Mouse (Mus musculus): ENCODE measurements at regions not wholly inside any gene's neighbourhood (a gene's known extent, or its start where the extent isn't known, plus 50 kb on each side); places are given as distances from the start of the nearest gene placed in this dataset.

DNA sequence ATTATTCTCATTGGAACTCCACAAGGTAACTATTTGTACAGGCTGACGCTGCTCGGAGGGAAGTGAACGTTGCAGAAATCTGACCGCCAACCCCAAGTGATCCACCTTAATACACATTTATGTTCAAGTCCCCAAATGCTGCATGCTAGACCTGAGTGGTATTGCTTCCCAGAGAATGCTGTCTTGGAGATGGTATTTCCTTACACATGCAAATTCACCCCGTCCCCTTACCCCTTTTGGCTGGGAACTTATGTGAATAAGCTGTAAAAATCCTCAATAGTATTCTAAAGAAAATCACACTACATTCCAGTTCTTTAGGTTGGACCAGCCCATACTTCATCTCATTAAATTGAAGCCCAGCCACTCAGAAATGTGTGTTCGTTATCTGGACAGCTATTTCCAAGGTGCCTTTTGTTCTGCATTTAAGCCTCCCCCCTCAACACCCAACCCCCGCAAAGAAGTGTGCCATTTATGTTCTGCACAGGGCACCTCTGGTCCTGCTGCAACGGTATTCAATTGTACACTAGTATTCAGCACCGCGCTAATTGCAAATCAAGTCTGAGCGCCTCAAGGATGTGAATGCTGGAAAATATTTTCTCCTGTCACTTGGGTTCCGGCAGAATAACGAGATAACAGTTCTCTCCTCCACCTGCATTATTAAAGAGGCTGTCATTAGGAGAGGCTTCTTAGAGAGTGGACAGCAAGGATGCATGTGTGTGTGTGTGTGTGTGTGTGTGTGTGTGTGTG, 278.0 kb upstream of the Tas2r119 start:
- Histone ChIP-seq H3K36me3 (ENCODE audit: control insufficient read depth, insufficient read depth, low read length) (no peaks in the 10 kb centered on the region), H3K4me2 (ENCODE audit: low read length) (no peak overlapping the region), H3K4me3 (ENCODE audit: control insufficient read depth in 1 of 2, insufficient read depth in 1 of 2, low read depth in 1 of 2, low read length in 2 of 2) (no peak overlapping the region), H3K27me3 (ENCODE audit: control insufficient read depth, insufficient read depth, low read length) (no peaks in the 10 kb centered on the region), H3K9me3 (ENCODE audit: control insufficient read depth, low read length) (no peaks in the 10 kb centered on the region), H3K9ac (ENCODE audit: low read length) (no peak overlapping the region), H3K27ac (replicated peaks in 1 of 2; ENCODE audit: control insufficient read depth in 1 of 2, insufficient read depth in 1 of 2, low read depth in 2 of 2, low read length in 2 of 2) (no peak overlapping the region), H3K4me1 (ENCODE audit: control insufficient read depth in 2 of 2, insufficient read depth in 2 of 2, low read length in 2 of 2) (no peaks in the 10 kb centered on the region)
- no peak for ATAC-seq (ENCODE audit: insufficient number of reproducible peaks, insufficient read depth, low FRiP score, low read depth)
- WGBS, result 63% methylated on average over 13 of the region's 13 CpGs

DNA sequence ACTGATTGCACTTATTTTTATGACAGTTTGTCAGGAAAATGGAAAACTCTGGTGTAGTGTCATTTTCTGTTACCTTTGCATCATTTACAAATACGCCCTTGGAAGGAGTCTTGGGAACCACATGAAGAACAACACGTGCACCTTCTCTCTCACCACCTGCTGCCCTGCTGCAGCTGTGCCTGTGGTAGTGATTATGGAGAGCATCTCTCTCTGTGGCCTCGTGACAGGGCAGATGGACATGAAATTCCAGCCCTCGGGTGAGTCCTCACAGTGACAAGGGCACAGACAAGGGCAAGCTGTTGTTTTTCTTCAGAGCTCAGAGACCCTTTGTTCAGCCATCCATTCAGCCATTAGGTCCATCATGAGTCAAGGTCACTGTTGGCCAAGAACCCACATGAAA, 276.8 kb upstream of the Tas2r119 start:
- no peak overlapping the region for H3K9ac ChIP-seq (ENCODE audit: low read length)
- H3K9me3 ChIP-seq (ENCODE audit: control insufficient read depth, low read length), result no peaks in the 10 kb centered on the region
- H3K27ac ChIP-seq (replicated peaks in 1 of 2; ENCODE audit: control insufficient read depth in 1 of 2, insufficient read depth in 1 of 2, low read depth in 2 of 2, low read length in 2 of 2), result no peak overlapping the region
- H3K36me3 ChIP-seq (ENCODE audit: control insufficient read depth, insufficient read depth, low read length), result no peaks in the 10 kb centered on the region
- H3K4me3 ChIP-seq (ENCODE audit: control insufficient read depth in 1 of 2, insufficient read depth in 1 of 2, low read depth in 1 of 2, low read length in 2 of 2), result no peak overlapping the region
- ATAC-seq (ENCODE audit: insufficient number of reproducible peaks, insufficient read depth, low FRiP score, low read depth), result no peak
- WGBS, result 54% methylated on average over 4 of the region's 4 CpGs
- no peaks in the 10 kb centered on the region for H3K27me3 ChIP-seq (ENCODE audit: control insufficient read depth, insufficient read depth, low read length)
- H3K4me1 ChIP-seq (ENCODE audit: control insufficient read depth in 2 of 2, insufficient read depth in 2 of 2, low read length in 2 of 2), result no peaks in the 10 kb centered on the region
- no peak overlapping the region for H3K4me2 ChIP-seq (ENCODE audit: low read length)

DNA sequence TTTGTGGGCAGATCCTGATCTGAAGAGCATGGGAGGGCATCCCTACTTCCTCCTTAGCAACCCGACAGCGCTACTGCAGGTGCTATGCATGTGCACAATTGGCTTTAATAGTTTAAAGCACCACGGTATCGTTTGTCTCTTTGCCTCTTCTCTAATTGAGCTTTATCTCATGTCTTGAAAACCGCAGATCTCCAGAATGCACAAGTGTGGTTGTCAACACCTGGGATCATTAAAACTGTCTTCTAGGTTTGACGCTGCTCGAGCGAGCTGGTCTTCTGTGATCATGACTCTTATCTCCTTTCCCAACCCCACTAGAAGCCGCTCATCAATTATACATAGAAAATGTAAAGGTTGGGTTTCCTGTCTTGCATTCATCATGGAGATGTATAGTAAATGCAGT, 268.7 kb upstream of the Tas2r119 start:
- Histone ChIP-seq H3K4me2 (ENCODE audit: low read length) (no peak overlapping the region), H3K9me3 (ENCODE audit: control insufficient read depth, low read length) (no peaks in the 10 kb centered on the region), H3K27me3 (ENCODE audit: control insufficient read depth, insufficient read depth, low read length) (no peaks in the 10 kb centered on the region), H3K4me1 (ENCODE audit: control insufficient read depth in 2 of 2, insufficient read depth in 2 of 2, low read length in 2 of 2) (no peaks in the 10 kb centered on the region), H3K4me3 (ENCODE audit: control insufficient read depth in 1 of 2, insufficient read depth in 1 of 2, low read depth in 1 of 2, low read length in 2 of 2) (no peak overlapping the region), H3K9ac (ENCODE audit: low read length) (no peak overlapping the region), H3K27ac (replicated peaks in 1 of 2; ENCODE audit: control insufficient read depth in 1 of 2, insufficient read depth in 1 of 2, low read depth in 2 of 2, low read length in 2 of 2) (no peak overlapping the region), H3K36me3 (ENCODE audit: control insufficient read depth, insufficient read depth, low read length) (no peaks in the 10 kb centered on the region)
- ATAC-seq (ENCODE audit: insufficient number of reproducible peaks, insufficient read depth, low FRiP score, low read depth), result no peak
- WGBS, result 59% methylated on average over 9 of the region's 9 CpGs

DNA sequence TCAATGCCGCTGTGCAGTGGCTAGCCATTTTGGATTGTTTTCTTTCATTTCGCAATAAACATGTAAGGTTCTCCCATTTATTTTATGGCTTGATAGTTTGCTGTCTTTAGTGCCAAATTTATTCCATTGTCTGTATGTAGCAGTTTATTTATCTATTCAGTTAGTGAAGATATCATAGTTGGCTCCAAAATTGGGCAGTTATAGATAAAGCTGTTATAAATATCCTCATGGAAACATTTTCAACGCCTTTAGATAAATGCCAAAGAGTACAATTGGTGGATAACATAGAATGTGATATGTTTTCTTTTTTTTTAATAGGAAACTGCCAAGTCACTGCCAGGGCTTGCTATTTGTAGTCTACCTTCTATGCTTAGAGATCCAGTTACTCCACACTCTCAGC, 265.1 kb upstream of the Tas2r119 start:
- Histone ChIP-seq H3K9me3 (ENCODE audit: control insufficient read depth, low read length) (no peaks in the 10 kb centered on the region), H3K4me3 (ENCODE audit: control insufficient read depth in 1 of 2, insufficient read depth in 1 of 2, low read depth in 1 of 2, low read length in 2 of 2) (no peak overlapping the region), H3K36me3 (ENCODE audit: control insufficient read depth, insufficient read depth, low read length) (no peaks in the 10 kb centered on the region), H3K27ac (replicated peaks in 1 of 2; ENCODE audit: control insufficient read depth in 1 of 2, insufficient read depth in 1 of 2, low read depth in 2 of 2, low read length in 2 of 2) (no peak overlapping the region), H3K4me1 (ENCODE audit: control insufficient read depth in 2 of 2, insufficient read depth in 2 of 2, low read length in 2 of 2) (no peaks in the 10 kb centered on the region), H3K9ac (ENCODE audit: low read length) (no peak overlapping the region), H3K4me2 (ENCODE audit: low read length) (no peak overlapping the region), H3K27me3 (ENCODE audit: control insufficient read depth, insufficient read depth, low read length) (no peaks in the 10 kb centered on the region)
- 71% methylated on average over 3 of the region's 3 CpGs for WGBS
- no peak for ATAC-seq (ENCODE audit: insufficient number of reproducible peaks, insufficient read depth, low FRiP score, low read depth)

DNA sequence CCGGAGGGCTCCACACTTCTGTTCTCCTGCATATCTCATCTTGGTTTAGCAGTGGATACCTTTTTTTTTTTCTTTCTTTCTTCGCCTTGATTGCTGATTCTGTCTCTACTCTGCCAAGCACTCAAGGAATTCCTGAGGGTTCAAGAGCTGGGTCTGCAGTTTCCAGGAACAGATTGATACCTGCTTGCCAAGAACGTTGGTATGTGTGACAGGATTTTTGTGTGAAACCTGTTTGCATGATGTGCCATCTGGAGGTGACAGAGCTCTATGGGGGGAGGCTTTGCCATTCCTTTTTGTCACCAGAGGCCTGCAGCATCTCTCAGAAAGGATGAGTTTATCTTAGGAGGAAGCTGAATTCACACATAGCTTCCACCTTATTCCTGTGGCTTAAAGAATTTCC, 255.6 kb upstream of the Tas2r119 start:
- Histone ChIP-seq H3K4me1 (ENCODE audit: control insufficient read depth in 2 of 2, insufficient read depth in 2 of 2, low read length in 2 of 2) (no peaks in the 10 kb centered on the region), H3K4me2 (ENCODE audit: low read length) (no peak overlapping the region), H3K9ac (ENCODE audit: low read length) (no peak overlapping the region), H3K9me3 (ENCODE audit: control insufficient read depth, low read length) (no peaks in the 10 kb centered on the region), H3K27ac (replicated peaks in 1 of 2; ENCODE audit: control insufficient read depth in 1 of 2, insufficient read depth in 1 of 2, low read depth in 2 of 2, low read length in 2 of 2) (no peak overlapping the region), H3K27me3 (ENCODE audit: control insufficient read depth, insufficient read depth, low read length) (no peaks in the 10 kb centered on the region), H3K36me3 (ENCODE audit: control insufficient read depth, insufficient read depth, low read length) (no peaks in the 10 kb centered on the region), H3K4me3 (ENCODE audit: control insufficient read depth in 1 of 2, insufficient read depth in 1 of 2, low read depth in 1 of 2, low read length in 2 of 2) (no peak overlapping the region)
- 37% methylated on average over 3 of the region's 3 CpGs for WGBS
- no peak for ATAC-seq (ENCODE audit: insufficient number of reproducible peaks, insufficient read depth, low FRiP score, low read depth)

DNA sequence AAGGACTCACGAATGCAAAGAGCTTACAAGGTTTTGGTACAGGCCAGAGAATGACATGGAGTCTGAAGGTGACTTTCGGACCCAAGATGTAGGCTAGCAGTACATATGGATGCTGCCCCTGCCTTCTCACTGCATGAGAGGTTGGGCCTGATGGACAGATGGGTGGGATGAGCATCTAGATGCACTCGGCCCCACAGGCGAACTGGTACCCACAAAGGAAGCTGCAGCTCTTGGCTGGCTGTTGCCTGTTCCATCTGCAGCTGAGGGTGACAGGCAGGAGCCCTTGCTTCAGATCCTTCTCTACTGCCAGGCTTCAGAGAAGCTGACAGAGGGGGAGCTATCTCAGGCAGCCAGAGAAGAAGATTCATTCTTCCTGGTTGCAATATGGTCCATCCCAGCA, 216.8 kb upstream of the Tas2r119 start:
- Histone ChIP-seq H3K4me2 (ENCODE audit: low read length) (no peak overlapping the region), H3K27me3 (ENCODE audit: control insufficient read depth, insufficient read depth, low read length) (no peaks in the 10 kb centered on the region), H3K36me3 (ENCODE audit: control insufficient read depth, insufficient read depth, low read length) (no peaks in the 10 kb centered on the region), H3K27ac (replicated peaks in 1 of 2; ENCODE audit: control insufficient read depth in 1 of 2, insufficient read depth in 1 of 2, low read depth in 2 of 2, low read length in 2 of 2) (no peak overlapping the region), H3K4me1 (ENCODE audit: control insufficient read depth in 2 of 2, insufficient read depth in 2 of 2, low read length in 2 of 2) (no peaks in the 10 kb centered on the region), H3K4me3 (ENCODE audit: control insufficient read depth in 1 of 2, insufficient read depth in 1 of 2, low read depth in 1 of 2, low read length in 2 of 2) (no peak overlapping the region), H3K9ac (ENCODE audit: low read length) (no peak overlapping the region), H3K9me3 (ENCODE audit: control insufficient read depth, low read length) (no peaks in the 10 kb centered on the region)
- WGBS, result 72% methylated on average over 4 of the region's 4 CpGs
- ATAC-seq (ENCODE audit: insufficient number of reproducible peaks, insufficient read depth, low FRiP score, low read depth), result no peak

DNA sequence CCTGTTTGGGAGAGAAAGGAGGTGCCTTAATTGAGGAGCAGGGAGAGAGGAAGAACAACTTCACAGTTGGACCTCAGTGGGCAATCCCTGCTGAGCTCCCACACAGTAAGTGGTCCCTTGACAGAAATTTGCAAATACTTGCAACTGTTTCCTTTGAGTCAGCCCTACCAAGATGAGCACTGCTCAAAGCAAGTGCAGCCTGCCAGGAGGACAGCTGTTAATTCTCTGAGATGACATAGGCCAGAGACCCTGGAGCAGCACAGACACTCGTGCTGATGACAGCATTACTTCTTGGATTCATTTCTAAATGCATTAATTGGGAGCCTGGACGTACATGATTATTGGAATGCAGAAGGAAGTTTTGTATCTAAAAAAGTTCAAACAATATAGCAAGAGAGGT, 215.1 kb upstream of the Tas2r119 start:
- no peaks in the 10 kb centered on the region for H3K4me1 ChIP-seq (ENCODE audit: control insufficient read depth in 2 of 2, insufficient read depth in 2 of 2, low read length in 2 of 2)
- no peak for ATAC-seq (ENCODE audit: insufficient number of reproducible peaks, insufficient read depth, low FRiP score, low read depth)
- H3K9me3 ChIP-seq (ENCODE audit: control insufficient read depth, low read length), result no peaks in the 10 kb centered on the region
- no peak overlapping the region for H3K4me3 ChIP-seq (ENCODE audit: control insufficient read depth in 1 of 2, insufficient read depth in 1 of 2, low read depth in 1 of 2, low read length in 2 of 2)
- no peak overlapping the region for H3K4me2 ChIP-seq (ENCODE audit: low read length)
- no peak overlapping the region for H3K9ac ChIP-seq (ENCODE audit: low read length)
- H3K36me3 ChIP-seq (ENCODE audit: control insufficient read depth, insufficient read depth, low read length), result no peaks in the 10 kb centered on the region
- 33% methylated on average over 2 of the region's 2 CpGs for WGBS
- no peak overlapping the region for H3K27ac ChIP-seq (replicated peaks in 1 of 2; ENCODE audit: control insufficient read depth in 1 of 2, insufficient read depth in 1 of 2, low read depth in 2 of 2, low read length in 2 of 2)
- no peaks in the 10 kb centered on the region for H3K27me3 ChIP-seq (ENCODE audit: control insufficient read depth, insufficient read depth, low read length)

DNA sequence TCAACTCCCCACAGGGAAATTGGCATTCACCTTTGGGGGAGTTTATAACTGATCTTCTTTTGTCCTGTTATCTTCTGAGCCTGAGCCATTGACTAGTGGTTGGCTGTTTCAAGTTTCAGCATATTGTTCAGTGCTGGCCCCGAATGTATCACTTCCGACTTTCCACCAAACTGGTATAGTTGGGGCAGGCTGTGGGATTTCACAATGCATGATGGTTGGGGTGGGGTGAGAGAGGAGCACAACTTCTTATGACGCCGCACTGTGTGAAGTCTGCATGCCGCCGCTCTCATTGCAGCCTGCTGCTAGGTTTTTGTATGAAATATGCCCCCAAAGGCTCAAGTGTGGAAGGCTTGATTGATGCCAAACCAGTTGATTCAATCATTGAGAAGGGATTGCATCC, 212.2 kb upstream of the Tas2r119 start:
- Histone ChIP-seq H3K4me2 (ENCODE audit: low read length) (no peak overlapping the region), H3K4me3 (ENCODE audit: control insufficient read depth in 1 of 2, insufficient read depth in 1 of 2, low read depth in 1 of 2, low read length in 2 of 2) (no peak overlapping the region), H3K9ac (ENCODE audit: low read length) (no peak overlapping the region), H3K27ac (replicated peaks in 1 of 2; ENCODE audit: control insufficient read depth in 1 of 2, insufficient read depth in 1 of 2, low read depth in 2 of 2, low read length in 2 of 2) (no peak overlapping the region), H3K4me1 (ENCODE audit: control insufficient read depth in 2 of 2, insufficient read depth in 2 of 2, low read length in 2 of 2) (no peaks in the 10 kb centered on the region), H3K36me3 (ENCODE audit: control insufficient read depth, insufficient read depth, low read length) (no peaks in the 10 kb centered on the region), H3K9me3 (ENCODE audit: control insufficient read depth, low read length) (no peaks in the 10 kb centered on the region), H3K27me3 (ENCODE audit: control insufficient read depth, insufficient read depth, low read length) (no peaks in the 10 kb centered on the region)
- no peak for ATAC-seq (ENCODE audit: insufficient number of reproducible peaks, insufficient read depth, low FRiP score, low read depth)
- WGBS, result 86% methylated on average over 6 of the region's 6 CpGs

All from heart, embryonic 14.5 days (tissue).